Mouse (Mus musculus) embryonic facial prominence, embryonic 15.5 days (tissue): ENCODE results near the gene Chd5. TPM values are rescaled to one million over a fixed set of nuclear protein-coding genes. Genes with fewer than 3 reads are reported as not detected.

ENCODE experiments used
- ATAC-seq: fragments of 200-750 bp; cut with Nextera tagmentation; 2 replicates; pipeline ENCODE4 v1.8.0; 2017; ENCODE audit warnings: low read depth, moderate TSS enrichment; ENCODE audit not compliant: insufficient number of reproducible peaks, low FRiP score, low TSS enrichment
- H3K27ac ChIP-seq: fragments of 300-500 bp; sonication (generic); replicated peaks from 2 replicates; pipeline ENCODE4 v1.5.1; 2015; ENCODE audit warnings: mild to moderate bottlenecking, inconsistent platforms
- H3K27me3 ChIP-seq: fragments of 300-500 bp; sonication (generic); 2 replicates; pipeline ENCODE4 v1.6.1; 2015; ENCODE audit warnings: inconsistent platforms
- H3K36me3 ChIP-seq: fragments of 300-500 bp; sonication (generic); 2 replicates; pipeline ENCODE4 v1.6.1; 2015; ENCODE audit warnings: mild to moderate bottlenecking, inconsistent platforms
- H3K4me1 ChIP-seq: fragments of 300-500 bp; sonication (generic); 2 replicates; pipeline ENCODE4 v1.6.1; 2015; ENCODE audit warnings: inconsistent platforms
- H3K4me2 ChIP-seq: fragments of 300-500 bp; sonication (generic); replicated peaks from 2 replicates; pipeline ENCODE4 v1.6.1; 2015; ENCODE audit warnings: mild to moderate bottlenecking, inconsistent platforms
- H3K4me3 ChIP-seq: fragments of 300-500 bp; sonication (generic); replicated peaks from 2 replicates; pipeline ENCODE4 v1.5.1; 2015; ENCODE audit warnings: mild to moderate bottlenecking, inconsistent platforms
- H3K9ac ChIP-seq: fragments of 300-500 bp; sonication (generic); 2 replicates; pipeline ENCODE4 v1.6.1; 2015; ENCODE audit warnings: inconsistent platforms
- H3K9me3 ChIP-seq: fragments of 300-500 bp; sonication (generic); replicated peaks from 2 replicates; pipeline ENCODE4 v1.6.1; 2016; ENCODE audit warnings: inconsistent platforms
- WGBS: fragments of 180-500 bp; shearing (Covaris S2); methylation state at CpG from one replicate; pipeline ENCODE4 v1.1.7; 2015; 5-methylcytosine and 5-hydroxymethylcytosine counted together
- polyA plus RNA-seq: library from polyadenylated mRNA; unstranded; fragments of >200 nt; fragmentation: Nextera tagmentation; extraction: Ambion mirVana; gene quantifications from 2 replicates; pipeline ENCODE4 v1.2.1, GENCODE M21; 2015

The Chd5 gene
- polyA plus RNA-seq, result 0.76 and 1.2 TPM in 2 replicates

- no peak for ATAC-seq
- peaks cover 23% of the 10 kb centered on the region for H3K36me3 ChIP-seq
- H3K4me2 ChIP-seq, result peak within 1 kb of the TSS; percentile 100
- H3K27ac ChIP-seq, result no peak within 1 kb of the TSS
- peaks cover 61% of the 10 kb centered on the region for H3K27me3 ChIP-seq
- no peaks in the 10 kb centered on the region for H3K9me3 ChIP-seq
- H3K4me3 ChIP-seq, result peak within 1 kb of the TSS; percentile 55
- peaks cover 20% of the 10 kb centered on the region for H3K4me1 ChIP-seq
- 1% methylated on average over 97 of the region's 120 CpGs for WGBS
- peak within 1 kb of the TSS; percentile 29 for H3K9ac ChIP-seq
Measured at GRCm38 (mm10) chr4:152338419-152339292, at the start of gene Chd5. Gene Chd5, plus strand, starts transcription at chr4:152338651.

- no peak overlapping the region for H3K9ac ChIP-seq
Measured at GRCm38 (mm10) chr4:152290385-152290784, 48.1 kb upstream of the Chd5 start.

GRCm38 (mm10) chr4:152290991-152291390 is 47.5 kb upstream of the Chd5 start:
- no peaks in the 10 kb centered on the region for H3K36me3 ChIP-seq
- H3K27me3 ChIP-seq, result peaks cover 90% of the 10 kb centered on the region
- no peak overlapping the region for H3K9ac ChIP-seq
- H3K4me1 ChIP-seq, result peaks cover 28% of the 10 kb centered on the region
- H3K4me3 ChIP-seq, result peak overlapping the region; percentile 25; the same call in 1 of the 2 replicates
- no peaks in the 10 kb centered on the region for H3K9me3 ChIP-seq
- ATAC-seq, result no peak
- whole genome bisulfite sequencing, result 12% methylated on average over 11 of the region's 11 CpGs
- peak overlapping the region; percentile 44 for H3K4me2 ChIP-seq
- no peak overlapping the region for H3K27ac ChIP-seq

More at GRCm38 (mm10) chr4:152290385-152290784, 48.1 kb upstream of the Chd5 start:
- Histone ChIP-seq H3K27ac (no peak overlapping the region), H3K4me3 (peak overlapping the region; percentile 25), H3K27me3 (peaks cover 90% of the 10 kb centered on the region), H3K4me1 (peaks cover 24% of the 10 kb centered on the region), H3K36me3 (no peaks in the 10 kb centered on the region), H3K4me2 (peak overlapping the region; percentile 44), H3K9me3 (no peaks in the 10 kb centered on the region)
- ATAC-seq, result no peak
- WGBS, result under 1% methylated on average over 38 of the region's 39 CpGs

- H3K27me3 ChIP-seq, result peaks cover 84% of the 10 kb centered on the region
- H3K4me2 ChIP-seq, result peak within 1 kb of the TSS; percentile 44
- H3K27ac ChIP-seq, result no peak within 1 kb of the TSS
- no peak within 1 kb of the TSS for H3K9ac ChIP-seq
- ATAC-seq, result no peak
- peaks cover 25% of the 10 kb centered on the region for H3K4me1 ChIP-seq
- H3K9me3 ChIP-seq, result no peaks in the 10 kb centered on the region
- H3K4me3 ChIP-seq, result peak within 1 kb of the TSS; percentile 25
- no peaks in the 10 kb centered on the region for H3K36me3 ChIP-seq
- WGBS, result 22% methylated on average over 6 of the region's 6 CpGs
Measured at GRCm38 (mm10) chr4:152291562-152291961, 46.9 kb upstream of the Chd5 start, which contains the start of gene Hes3. Gene Hes3, minus strand, starts transcription at chr4:152291662.

GRCm38 (mm10) chr4:152292102-152292765 is 46.2 kb upstream of the Chd5 start:
- Histone ChIP-seq H3K4me3 (no peak overlapping the region), H3K27ac (no peak overlapping the region), H3K9ac (no peak overlapping the region), H3K4me2 (no peak overlapping the region), H3K36me3 (no peaks in the 10 kb centered on the region), H3K4me1 (peaks cover 23% of the 10 kb centered on the region), H3K9me3 (no peaks in the 10 kb centered on the region), H3K27me3 (peaks cover 78% of the 10 kb centered on the region)
- WGBS, result 27% methylated on average over 12 of the region's 12 CpGs
- no peak for ATAC-seq

- H3K36me3 ChIP-seq, result 0 out of 2 replicates have a peak, but pooled peaks cover under 1% of the 10 kb centered on the region
- peaks cover 62% of the 10 kb centered on the region for H3K27me3 ChIP-seq
- H3K9ac ChIP-seq, result no peak overlapping the region
- H3K9me3 ChIP-seq, result no peaks in the 10 kb centered on the region
- no peak overlapping the region for H3K27ac ChIP-seq
- no peak overlapping the region for H3K4me2 ChIP-seq
- peaks cover 39% of the 10 kb centered on the region for H3K4me1 ChIP-seq
- no peak overlapping the region for H3K4me3 ChIP-seq
- ATAC-seq, result no peak
- 43% methylated on average over 10 of the region's 10 CpGs for WGBS
Measured at GRCm38 (mm10) chr4:152294188-152294929, 44.1 kb upstream of the Chd5 start.

GRCm38 (mm10) chr4:152295916-152296315 is 42.5 kb upstream of the Chd5 start:
- H3K4me1 ChIP-seq, result peaks cover 29% of the 10 kb centered on the region
- ATAC-seq, result no peak
- H3K36me3 ChIP-seq, result peaks cover 16% of the 10 kb centered on the region
- H3K4me3 ChIP-seq, result no peak overlapping the region
- 23% methylated on average over 4 of the region's 4 CpGs for WGBS
- H3K9me3 ChIP-seq, result no peaks in the 10 kb centered on the region
- no peak overlapping the region for H3K4me2 ChIP-seq
- 0 out of 2 replicates have a peak overlapping the region, but pooled peaks have one; percentile 22 for H3K27ac ChIP-seq
- peaks cover 48% of the 10 kb centered on the region for H3K27me3 ChIP-seq
- no peak overlapping the region for H3K9ac ChIP-seq

- 11% methylated on average over 8 of the region's 8 CpGs for WGBS
- peak overlapping the region; percentile 93 for H3K4me2 ChIP-seq
- H3K36me3 ChIP-seq, result peaks cover 19% of the 10 kb centered on the region
- peak overlapping the region; percentile 97 for H3K4me3 ChIP-seq
- peaks cover 27% of the 10 kb centered on the region for H3K4me1 ChIP-seq
- no peaks in the 10 kb centered on the region for H3K9me3 ChIP-seq
- peak overlapping the region; percentile 59; the same call in 1 of the 2 replicates for H3K9ac ChIP-seq
- H3K27me3 ChIP-seq, result peaks cover 43% of the 10 kb centered on the region
- ATAC-seq, result no peak
- peak overlapping the region; percentile 81; the same call in 1 of the 2 replicates for H3K27ac ChIP-seq
Measured at GRCm38 (mm10) chr4:152296371-152296770, 42.1 kb upstream of the Chd5 start.

- Histone ChIP-seq H3K27ac (peak within 1 kb of the TSS; percentile 81), H3K36me3 (peaks cover 26% of the 10 kb centered on the region), H3K9me3 (no peaks in the 10 kb centered on the region), H3K9ac (peak within 1 kb of the TSS; percentile 97), H3K4me2 (peak within 1 kb of the TSS; percentile 93), H3K27me3 (peaks cover 35% of the 10 kb centered on the region), H3K4me3 (peak within 1 kb of the TSS; percentile 97), H3K4me1 (peaks cover 27% of the 10 kb centered on the region)
- under 1% methylated on average over 119 of the region's 119 CpGs for WGBS
- ATAC-seq, result peak; percentile 96
Measured at GRCm38 (mm10) chr4:152296874-152297861, 41.3 kb upstream of the Chd5 start, which contains the start of gene Icmt. Gene Icmt, plus strand, starts transcription at chr4:152297227.

- Histone ChIP-seq H3K27ac (no peak overlapping the region), H3K4me3 (peak overlapping the region; percentile 97; the same call in 1 of the 2 replicates), H3K9ac (no peak overlapping the region), H3K9me3 (no peaks in the 10 kb centered on the region), H3K4me2 (peak overlapping the region; percentile 93), H3K36me3 (peaks cover 43% of the 10 kb centered on the region), H3K27me3 (peaks cover 19% of the 10 kb centered on the region), H3K4me1 (peaks cover 27% of the 10 kb centered on the region)
- 71% methylated on average over 14 of the region's 14 CpGs for WGBS
- ATAC-seq, result no peak
Measured at GRCm38 (mm10) chr4:152298836-152299235, 39.6 kb upstream of the Chd5 start.
